Mouse (Mus musculus): Measurements from ENCODE around the gene Galnt9. TPM values are rescaled to one million over a fixed set of nuclear protein-coding genes. Genes with fewer than 3 reads are reported as not detected.

Galnt9 gene
- polyA plus RNA-seq, 1 experiment from 2014 or later: 5.6 TPM

- no peak overlapping the region for H3K4me3 ChIP-seq (ENCODE audit: low read depth, low read length)
- no peaks in the 10 kb centered on the region for H3K36me3 ChIP-seq (ENCODE audit: control insufficient read depth, insufficient read depth, low read length)
- ATAC-seq (ENCODE audit: insufficient read depth, low FRiP score, low TSS enrichment) (no peak), DNase-seq (ENCODE audit: low spot score) (no peak)
- H3K27me3 ChIP-seq (ENCODE audit: control insufficient read depth, insufficient read depth, low read length): no peaks in the 10 kb centered on the region
- 77% methylated on average over 5 of the region's 5 CpGs for WGBS
- no peaks in the 10 kb centered on the region for H3K9me3 ChIP-seq (ENCODE audit: control insufficient read depth, low read length)
- no peak overlapping the region for H3K27ac ChIP-seq (ENCODE audit: low read depth, low read length)
- H3K9ac ChIP-seq (ENCODE audit: low read length): no peak overlapping the region
- H3K4me1 ChIP-seq (ENCODE audit: control insufficient read depth, insufficient read depth, low read length): no peaks in the 10 kb centered on the region
- H3K4me2 ChIP-seq (ENCODE audit: low read depth): no peak overlapping the region
Measured at GRCm38 (mm10) chr5:110611435-110612158, 67.4 kb downstream of the Galnt9 start.

- no peak overlapping the region for H3K4me3 ChIP-seq (ENCODE audit: low read depth, low read length)
- no peak for DNase-seq (ENCODE audit: low spot score)
- no peaks in the 10 kb centered on the region for H3K9me3 ChIP-seq (ENCODE audit: control insufficient read depth, low read length)
- no peaks in the 10 kb centered on the region for H3K36me3 ChIP-seq (ENCODE audit: control insufficient read depth, insufficient read depth, low read length)
- 85% methylated on average over 6 of the region's 6 CpGs for WGBS
- no peaks in the 10 kb centered on the region for H3K27me3 ChIP-seq (ENCODE audit: control insufficient read depth, insufficient read depth, low read length)
- H3K4me2 ChIP-seq (ENCODE audit: low read depth): no peak overlapping the region
- no peaks in the 10 kb centered on the region for H3K4me1 ChIP-seq (ENCODE audit: control insufficient read depth, insufficient read depth, low read length)
- H3K27ac ChIP-seq (ENCODE audit: low read depth, low read length): no peak overlapping the region
- no peak overlapping the region for H3K9ac ChIP-seq (ENCODE audit: low read length)
- no peak for ATAC-seq (ENCODE audit: insufficient read depth, low FRiP score, low TSS enrichment)
Measured at GRCm38 (mm10) chr5:110619226-110619625, 75.1 kb downstream of the Galnt9 start.

GRCm38 (mm10) chr5:110624319-110624718 lies 80.2 kb downstream of the Galnt9 start:
- Histone ChIP-seq H3K4me1 (ENCODE audit: control insufficient read depth, insufficient read depth, low read length) (no peaks in the 10 kb centered on the region), H3K27ac (ENCODE audit: low read depth, low read length) (no peak overlapping the region), H3K9ac (ENCODE audit: low read length) (no peak overlapping the region), H3K27me3 (ENCODE audit: control insufficient read depth, insufficient read depth, low read length) (no peaks in the 10 kb centered on the region), H3K36me3 (ENCODE audit: control insufficient read depth, insufficient read depth, low read length) (no peaks in the 10 kb centered on the region), H3K9me3 (ENCODE audit: control insufficient read depth, low read length) (no peaks in the 10 kb centered on the region), H3K4me2 (ENCODE audit: low read depth) (no peak overlapping the region), H3K4me3 (ENCODE audit: low read depth, low read length) (no peak overlapping the region)
- ATAC-seq (ENCODE audit: insufficient read depth, low FRiP score, low TSS enrichment) (no peak), DNase-seq (ENCODE audit: low spot score) (no peak)
- WGBS: 77% methylated on average over 2 of the region's 2 CpGs

GRCm38 (mm10) chr5:110627351-110627750 lies 83.2 kb downstream of the Galnt9 start:
- DNase-seq (ENCODE audit: low spot score): no peak
- Histone ChIP-seq H3K4me2 (ENCODE audit: low read depth) (no peak overlapping the region), H3K27me3 (ENCODE audit: control insufficient read depth, insufficient read depth, low read length) (no peaks in the 10 kb centered on the region), H3K9ac (ENCODE audit: low read length) (no peak overlapping the region), H3K36me3 (ENCODE audit: control insufficient read depth, insufficient read depth, low read length) (no peaks in the 10 kb centered on the region), H3K27ac (ENCODE audit: low read depth, low read length) (no peak overlapping the region), H3K4me1 (ENCODE audit: control insufficient read depth, insufficient read depth, low read length) (no peaks in the 10 kb centered on the region), H3K4me3 (ENCODE audit: low read depth, low read length) (no peak overlapping the region), H3K9me3 (ENCODE audit: control insufficient read depth, low read length) (no peaks in the 10 kb centered on the region)
- no peak for ATAC-seq (ENCODE audit: insufficient read depth, low FRiP score, low TSS enrichment)
- 78% methylated on average over 10 of the region's 10 CpGs for WGBS

- Histone ChIP-seq H3K9me3 (ENCODE audit: control insufficient read depth, low read length) (no peaks in the 10 kb centered on the region), H3K27me3 (ENCODE audit: control insufficient read depth, insufficient read depth, low read length) (no peaks in the 10 kb centered on the region), H3K9ac (ENCODE audit: low read length) (no peak overlapping the region), H3K36me3 (ENCODE audit: control insufficient read depth, insufficient read depth, low read length) (no peaks in the 10 kb centered on the region), H3K4me3 (ENCODE audit: low read depth, low read length) (no peak overlapping the region), H3K4me1 (ENCODE audit: control insufficient read depth, insufficient read depth, low read length) (no peaks in the 10 kb centered on the region), H3K27ac (ENCODE audit: low read depth, low read length) (no peak overlapping the region), H3K4me2 (ENCODE audit: low read depth) (0 out of 2 replicates have a peak overlapping the region, but pooled peaks have one; percentile 9)
- ATAC-seq (ENCODE audit: insufficient read depth, low FRiP score, low TSS enrichment): no peak
- no peak for DNase-seq (ENCODE audit: low spot score)
- WGBS: 19% methylated on average over 19 of the region's 19 CpGs
Measured at GRCm38 (mm10) chr5:110628156-110628555, 84.0 kb downstream of the Galnt9 start.

GRCm38 (mm10) chr5:110629525-110630120 lies 85.5 kb downstream of the Galnt9 start:
- no peaks in the 10 kb centered on the region for H3K27me3 ChIP-seq (ENCODE audit: control insufficient read depth, insufficient read depth, low read length)
- no peak overlapping the region for H3K27ac ChIP-seq (ENCODE audit: low read depth, low read length)
- H3K4me3 ChIP-seq (ENCODE audit: low read depth, low read length): no peak overlapping the region
- WGBS: 89% methylated on average over 2 of the region's 2 CpGs
- no peak overlapping the region for H3K9ac ChIP-seq (ENCODE audit: low read length)
- ATAC-seq (ENCODE audit: insufficient read depth, low FRiP score, low TSS enrichment) (no peak), DNase-seq (ENCODE audit: low spot score) (no peak)
- no peaks in the 10 kb centered on the region for H3K4me1 ChIP-seq (ENCODE audit: control insufficient read depth, insufficient read depth, low read length)
- H3K9me3 ChIP-seq (ENCODE audit: control insufficient read depth, low read length): no peaks in the 10 kb centered on the region
- H3K36me3 ChIP-seq (ENCODE audit: control insufficient read depth, insufficient read depth, low read length): no peaks in the 10 kb centered on the region
- no peak overlapping the region for H3K4me2 ChIP-seq (ENCODE audit: low read depth)

GRCm38 (mm10) chr5:110635951-110636707 lies 92.0 kb downstream of the Galnt9 start:
- ATAC-seq (ENCODE audit: insufficient read depth, low FRiP score, low TSS enrichment) (no peak), DNase-seq (ENCODE audit: low spot score) (no peak)
- Histone ChIP-seq H3K36me3 (ENCODE audit: control insufficient read depth, insufficient read depth, low read length) (no peaks in the 10 kb centered on the region), H3K9me3 (ENCODE audit: control insufficient read depth, low read length) (no peaks in the 10 kb centered on the region), H3K4me3 (ENCODE audit: low read depth, low read length) (no peak overlapping the region), H3K27me3 (ENCODE audit: control insufficient read depth, insufficient read depth, low read length) (no peaks in the 10 kb centered on the region), H3K4me2 (ENCODE audit: low read depth) (no peak overlapping the region), H3K9ac (ENCODE audit: low read length) (no peak overlapping the region), H3K27ac (ENCODE audit: low read depth, low read length) (no peak overlapping the region), H3K4me1 (ENCODE audit: control insufficient read depth, insufficient read depth, low read length) (no peaks in the 10 kb centered on the region)
- 49% methylated on average over 6 of the region's 6 CpGs for WGBS

- no peak for DNase-seq (ENCODE audit: low spot score)
- no peaks in the 10 kb centered on the region for H3K36me3 ChIP-seq (ENCODE audit: control insufficient read depth, insufficient read depth, low read length)
- no peak overlapping the region for H3K4me2 ChIP-seq (ENCODE audit: low read depth)
- H3K4me3 ChIP-seq (ENCODE audit: low read depth, low read length): no peak overlapping the region
- H3K9ac ChIP-seq (ENCODE audit: low read length): no peak overlapping the region
- H3K27ac ChIP-seq (ENCODE audit: low read depth, low read length): no peak overlapping the region
- 82% methylated on average over 7 of the region's 7 CpGs for WGBS
- H3K27me3 ChIP-seq (ENCODE audit: control insufficient read depth, insufficient read depth, low read length): no peaks in the 10 kb centered on the region
- no peaks in the 10 kb centered on the region for H3K4me1 ChIP-seq (ENCODE audit: control insufficient read depth, insufficient read depth, low read length)
- ATAC-seq (ENCODE audit: insufficient read depth, low FRiP score, low TSS enrichment): no peak
- H3K9me3 ChIP-seq (ENCODE audit: control insufficient read depth, low read length): no peaks in the 10 kb centered on the region
Measured at GRCm38 (mm10) chr5:110638306-110639074, 94.3 kb downstream of the Galnt9 start.

Measured in neural tube, embryonic 11.5 days (tissue).